Mouse (Mus musculus) gastrocnemius, adult 8-10 months (tissue): ENCODE results near the gene Dpysl5. TPM values are rescaled to one million over a fixed set of nuclear protein-coding genes. Genes with fewer than 3 reads are reported as not detected.
"Not testable (repeated sequence)": the region's sequence is repeated elsewhere in the genome, so short reads cannot be mapped to it uniquely, and the experiment has no call there.

Experiments used
- DNase-seq, 2 experiments: peaks; one replicate each; pipeline ENCODE4 v3.0.0; 2022; ENCODE audit warnings: low spot score in 2 of 2
- total RNA-seq, 4 experiments: library from RNA; stranded (reverse); gene quantifications; 2 replicates each; pipeline ENCODE4 v1.2.4; 2022

Gene Dpysl5
- total RNA-seq: 1 to 10 TPM in 3 of 4 experiments, under 1 TPM in 1; 0.97 to 1.6 (median 1.4) TPM

DNA sequence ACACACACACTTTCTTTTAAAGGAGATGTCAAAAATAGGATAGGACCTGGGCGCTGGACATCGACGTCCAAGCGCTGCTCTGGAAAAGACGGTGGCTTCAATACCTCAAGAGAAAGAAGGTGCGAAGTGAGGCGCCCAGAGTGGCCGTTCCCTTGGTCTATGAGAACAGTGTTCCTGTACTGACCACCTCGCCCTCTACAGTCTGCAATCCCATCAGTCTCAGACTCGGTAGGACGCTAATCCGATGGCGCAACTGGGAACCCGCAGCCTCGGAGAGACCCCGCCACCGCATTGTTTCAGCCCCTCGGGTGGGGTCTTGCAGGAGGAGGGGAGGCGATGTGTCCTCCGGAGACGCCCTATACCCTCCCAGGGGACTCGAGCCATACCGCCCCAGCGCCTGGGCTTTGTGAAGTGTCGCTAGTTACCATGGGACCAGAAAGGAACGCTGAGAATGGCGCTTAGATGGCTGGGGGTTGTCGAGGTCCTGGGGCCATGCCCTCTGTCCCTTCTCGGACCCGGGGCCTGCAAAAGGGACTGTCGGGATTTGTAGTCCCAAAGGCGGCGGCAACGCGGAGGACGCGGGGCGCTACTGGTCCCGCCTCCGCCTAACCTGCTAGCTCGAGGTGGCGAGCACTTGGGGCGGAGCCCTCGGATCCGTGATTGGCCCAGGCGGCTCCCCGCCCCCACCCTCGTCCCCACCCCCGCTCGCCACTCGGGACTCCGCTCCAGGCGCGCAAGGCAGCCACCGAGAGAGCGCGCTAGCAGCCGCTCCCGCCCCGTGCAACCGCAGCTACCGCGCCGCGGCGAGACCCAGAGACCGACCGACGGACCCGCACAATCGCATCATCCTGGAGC, at the start of gene Dpysl5:
TSS of gene Dpysl5 (plus strand) at position 418 of the 855 bp plus-strand sequence.
- DNase-seq: peak; percentile 64 to 83

DNA sequence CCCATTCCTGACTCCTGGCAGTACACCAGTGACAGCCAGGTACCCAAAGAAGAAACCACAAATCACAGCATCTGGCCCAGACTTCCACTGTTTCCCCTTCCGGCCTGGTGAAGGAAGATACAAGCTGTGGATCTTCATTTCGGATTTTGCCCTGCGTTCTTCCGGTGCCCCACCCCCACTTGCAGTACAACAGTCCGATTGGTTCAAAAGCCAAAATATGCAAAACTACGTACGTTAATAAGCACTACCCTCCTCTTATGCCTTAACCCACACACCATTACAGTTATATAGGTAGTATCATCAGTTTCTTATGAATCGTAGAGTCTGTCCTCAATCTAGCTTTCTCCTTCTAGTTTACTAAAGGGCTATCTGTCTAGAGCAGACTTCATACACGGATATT, 46.0 kb upstream of the Dpysl5 start:
- DNase-seq: no peak

DNA sequence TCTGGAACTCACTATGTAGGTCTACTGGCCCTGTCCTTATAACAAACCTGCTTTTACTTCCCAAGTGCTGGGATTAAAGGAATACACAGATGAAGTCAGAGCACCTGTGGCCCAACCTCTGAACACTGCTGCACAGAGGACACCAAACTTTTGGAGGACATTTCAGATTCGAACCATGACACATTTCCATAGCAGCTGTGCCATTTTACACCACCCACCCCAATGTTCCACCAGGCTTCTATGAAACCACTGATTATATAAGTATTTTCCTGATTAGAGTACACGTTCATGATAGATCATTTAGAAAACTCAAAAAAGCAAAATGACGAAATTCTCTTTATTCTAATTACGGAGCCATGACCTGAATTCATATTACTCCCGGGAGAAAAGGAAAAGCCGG, 45.4 kb upstream of the Dpysl5 start:
- no peak for DNase-seq

DNA sequence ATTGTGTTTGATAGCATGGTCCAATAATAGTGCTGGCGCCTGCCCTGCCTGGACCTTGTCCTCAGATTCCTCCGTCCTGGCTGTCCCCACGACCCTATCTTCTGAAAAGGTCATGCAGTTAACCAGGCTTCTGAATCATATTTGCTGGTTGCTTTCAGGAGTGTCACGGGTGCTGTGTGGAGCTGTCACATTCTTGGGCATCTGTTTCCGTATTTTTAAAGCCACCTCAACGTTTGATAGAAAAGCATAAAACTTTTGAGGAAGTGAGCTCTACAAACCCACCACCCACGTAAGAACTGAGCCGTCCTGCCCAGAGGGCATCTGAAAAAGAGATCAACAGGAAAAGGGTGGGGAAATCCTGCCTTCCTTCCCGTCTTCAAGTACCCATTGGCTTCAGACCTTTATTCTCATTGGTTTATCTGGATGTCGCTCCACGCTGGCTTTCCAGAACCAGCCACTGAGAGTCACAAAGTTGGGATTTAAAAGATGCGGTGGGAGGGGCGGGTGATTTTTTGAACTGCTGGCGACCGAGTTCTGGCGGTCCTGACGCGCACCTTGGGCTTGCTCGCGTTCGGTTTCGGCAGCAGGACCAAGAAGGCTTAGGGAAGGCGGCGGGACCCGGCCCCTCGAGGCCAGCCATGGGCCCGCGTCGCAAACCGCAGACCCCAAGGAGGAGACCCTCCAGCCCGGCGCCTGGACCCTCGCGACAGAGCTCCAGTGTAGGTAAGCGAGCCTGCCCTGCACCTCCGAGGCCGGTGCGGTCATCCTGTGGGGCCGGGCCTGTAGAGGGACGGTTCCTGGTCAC, 44.8 kb upstream of the Dpysl5 start, which contains the start of gene Cenpa:
TSS of gene Cenpa (plus strand) at position 387 of the 805 bp plus-strand sequence.
- peak; percentile 81 to 82 for DNase-seq

DNA sequence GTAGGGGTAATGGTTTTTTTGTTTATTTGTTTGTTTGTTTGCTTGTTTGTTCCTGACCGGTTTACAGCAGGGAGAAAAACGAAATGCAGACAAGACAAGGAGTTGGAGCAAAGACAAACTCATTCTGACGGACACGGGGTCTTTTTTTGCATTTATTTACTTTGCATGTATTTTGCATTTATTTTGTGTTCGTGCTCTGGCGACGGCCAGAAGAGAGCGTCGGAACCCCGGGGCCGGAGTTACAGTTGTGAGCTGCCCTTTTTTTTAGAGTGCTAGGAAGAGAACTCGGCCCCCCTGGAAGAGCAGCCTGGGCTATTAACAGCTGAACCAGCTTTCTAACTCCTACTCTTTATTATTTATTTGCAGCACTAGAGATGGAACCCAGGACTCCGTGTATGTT, 44.1 kb upstream of the Dpysl5 start:
- no peak for DNase-seq

DNA sequence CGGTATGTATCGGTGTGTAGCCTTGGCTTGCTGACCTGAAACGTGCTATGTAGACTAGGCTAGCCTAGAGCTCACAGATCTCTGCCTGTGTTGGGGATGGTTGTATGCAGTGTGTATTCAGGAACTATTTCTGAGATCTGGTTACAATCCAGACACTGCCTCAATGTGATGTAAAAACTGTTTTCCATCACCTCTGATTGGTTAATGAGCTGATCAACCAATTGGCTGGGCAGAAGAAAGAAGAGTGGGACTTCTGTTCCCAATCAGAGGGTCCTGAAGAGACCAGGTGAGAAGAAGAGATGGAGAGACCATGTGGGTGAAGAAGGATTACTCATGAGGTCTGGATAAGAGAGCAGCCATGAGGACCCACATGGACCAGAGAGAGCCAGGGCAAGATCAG, 43.7 kb upstream of the Dpysl5 start:
- DNase-seq: no peak

DNA sequence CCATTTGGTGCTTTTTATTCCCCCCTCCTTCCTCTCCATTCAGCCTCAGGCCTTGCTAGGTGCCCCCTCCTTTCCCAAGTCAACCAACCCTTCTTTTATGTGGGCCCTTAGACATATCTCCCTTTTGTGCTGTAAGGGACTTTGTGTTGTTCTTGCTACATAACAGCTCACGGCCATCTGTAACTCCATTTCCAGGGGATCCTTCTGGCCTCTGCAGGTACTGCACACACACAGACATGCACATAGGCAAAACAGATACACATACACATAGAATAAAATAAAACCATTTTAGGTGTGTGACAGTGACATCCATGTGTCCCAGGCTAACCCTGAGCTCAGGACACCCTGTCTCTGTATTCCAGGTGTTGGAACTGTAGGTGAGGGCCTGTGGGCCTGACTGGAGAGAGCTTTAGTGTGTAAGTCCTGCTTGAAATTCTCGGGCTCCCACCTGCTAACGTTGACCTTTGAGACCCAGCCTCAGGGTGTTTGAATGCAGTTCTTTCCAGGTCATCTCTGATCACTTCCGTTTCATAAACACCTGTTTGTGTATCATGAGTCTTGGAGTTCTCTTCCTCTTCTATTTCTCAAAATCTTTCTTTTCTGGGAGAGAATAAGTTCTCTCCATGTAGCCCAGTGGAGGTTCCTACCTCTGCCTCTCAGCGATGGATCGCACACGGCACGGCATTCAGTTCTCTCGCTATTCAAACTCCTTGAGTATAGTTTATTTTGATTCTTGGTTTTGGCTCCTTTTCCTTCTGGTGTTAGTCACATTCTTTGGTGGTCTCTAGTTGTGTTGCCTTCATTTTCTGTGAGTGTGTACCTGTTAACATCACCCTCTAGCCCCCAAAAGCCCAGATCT, 42.5 kb upstream of the Dpysl5 start:
- no peak for DNase-seq

DNA sequence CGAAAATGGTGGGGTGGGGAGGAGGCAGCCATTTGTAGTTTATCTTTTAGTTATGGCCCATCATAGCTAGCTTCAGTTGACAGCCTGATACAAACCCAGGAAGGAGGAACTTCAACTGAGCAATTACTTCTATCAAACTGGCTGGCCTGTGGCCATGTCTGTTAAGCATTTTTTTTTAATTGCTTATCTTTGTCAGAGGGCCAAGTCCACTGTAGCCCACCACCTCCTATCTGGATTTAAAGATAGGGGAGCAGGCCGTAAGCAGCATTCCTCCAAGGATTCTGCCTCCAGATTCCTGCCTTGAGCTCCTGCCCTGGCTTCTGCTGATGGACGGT, 41.9 kb upstream of the Dpysl5 start:
- no peak for DNase-seq

DNA sequence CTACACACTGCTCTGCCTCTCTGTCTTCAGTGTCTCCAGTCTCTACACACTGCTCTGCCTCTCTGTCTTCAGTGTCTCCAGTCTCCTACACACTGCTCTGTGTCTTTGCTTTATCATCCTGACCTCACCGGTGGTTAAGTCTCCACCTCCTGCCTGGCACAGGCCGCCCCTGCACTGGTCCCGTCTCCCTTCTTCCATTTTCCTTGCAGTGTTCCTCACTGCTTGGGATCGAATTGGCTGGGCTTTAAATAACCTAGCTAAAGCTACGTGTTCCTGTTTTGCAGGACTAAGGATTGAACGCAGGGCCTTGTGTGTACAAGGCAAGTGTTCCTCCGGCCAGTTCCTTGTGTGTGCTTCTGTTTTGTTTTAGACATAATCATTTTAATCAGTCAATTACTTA, 41.3 kb upstream of the Dpysl5 start:
- no peak for DNase-seq

DNA sequence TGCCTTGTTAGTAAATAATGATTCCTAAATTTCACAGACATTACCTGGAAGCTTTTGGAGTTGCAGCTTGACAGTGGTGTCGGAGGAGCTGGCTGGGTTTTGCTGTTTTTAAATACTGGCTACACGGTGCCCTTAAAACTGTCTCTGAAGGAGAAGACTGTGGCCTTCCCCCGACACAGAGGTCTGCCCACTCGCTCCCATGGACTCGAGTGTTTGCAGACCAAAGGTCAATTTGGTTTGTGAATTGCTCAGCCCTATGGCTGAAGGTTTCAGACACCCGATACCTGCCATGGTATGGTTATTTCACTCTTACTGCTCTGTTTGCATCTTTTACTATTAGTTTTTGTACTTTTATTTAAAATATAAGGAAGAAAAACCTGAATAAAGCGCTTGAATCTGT, 37.4 kb upstream of the Dpysl5 start:
- DNase-seq: no peak

DNA sequence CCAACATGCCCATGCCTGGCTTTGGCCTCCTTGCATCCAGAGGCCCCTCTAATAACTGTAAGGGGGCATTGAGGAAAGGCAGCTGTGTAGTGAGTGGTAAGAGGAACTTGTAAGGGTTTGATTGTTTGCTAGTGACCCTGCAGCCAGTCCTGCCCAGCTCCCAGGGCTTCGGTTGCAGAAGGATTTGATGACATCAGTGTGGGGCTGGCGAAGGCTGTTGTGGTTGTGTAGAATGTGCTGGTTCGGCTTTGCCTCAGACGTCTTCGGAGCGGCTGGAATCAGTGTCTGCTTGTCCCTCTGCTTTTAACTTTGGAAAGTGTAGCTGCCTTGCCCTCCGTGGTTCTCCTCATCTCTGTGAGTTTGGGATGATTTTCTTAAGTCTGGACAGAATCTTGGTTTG, 34.6 kb upstream of the Dpysl5 start:
- DNase-seq: no peak

DNA sequence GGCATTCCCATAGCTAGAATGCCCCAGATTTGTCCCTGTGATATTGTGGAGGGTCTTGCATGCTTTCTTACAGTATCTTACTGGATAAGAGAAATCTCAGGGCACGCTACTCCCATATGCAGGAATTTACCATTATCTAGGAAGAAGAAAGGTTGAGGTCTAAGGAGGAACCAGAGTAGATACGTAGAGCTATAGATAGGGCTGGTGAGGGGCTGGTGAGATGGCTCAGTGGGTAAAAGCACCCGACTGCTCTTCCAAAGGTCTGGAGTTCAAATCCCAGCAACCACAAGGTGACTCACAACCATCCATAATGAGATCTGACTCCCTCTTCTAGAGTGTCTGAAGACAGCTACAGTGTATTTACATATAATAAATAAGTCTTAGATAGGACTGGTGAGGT, 33.3 kb upstream of the Dpysl5 start:
- DNase-seq: not testable (repeated sequence)

DNA sequence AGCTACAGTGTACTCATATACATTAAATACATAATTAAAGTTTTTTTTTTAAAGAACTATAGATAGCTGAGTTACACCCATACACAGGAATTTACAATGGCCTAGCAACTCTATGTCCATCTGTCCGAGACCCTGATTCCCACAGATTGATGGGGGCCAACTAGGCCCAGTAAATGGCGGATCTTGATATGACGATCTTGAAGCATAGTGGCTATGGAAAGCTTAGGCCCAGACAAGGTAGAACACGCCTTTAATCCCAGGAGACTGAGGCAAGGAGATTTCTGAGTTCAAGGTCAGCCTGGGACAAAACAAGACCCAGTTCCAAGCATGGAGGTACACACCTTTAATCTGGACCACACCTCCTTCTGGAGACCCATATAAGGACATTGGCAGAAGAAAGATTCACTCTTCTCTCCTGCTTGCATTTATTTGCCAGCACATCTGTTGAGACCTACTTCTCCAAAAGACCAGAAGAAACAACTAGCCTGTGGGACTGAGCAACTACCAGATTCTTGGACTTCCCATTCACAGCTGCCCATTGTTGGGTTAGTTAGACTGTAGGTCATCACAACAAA, 32.6 kb upstream of the Dpysl5 start:
- DNase-seq: no peak

DNA sequence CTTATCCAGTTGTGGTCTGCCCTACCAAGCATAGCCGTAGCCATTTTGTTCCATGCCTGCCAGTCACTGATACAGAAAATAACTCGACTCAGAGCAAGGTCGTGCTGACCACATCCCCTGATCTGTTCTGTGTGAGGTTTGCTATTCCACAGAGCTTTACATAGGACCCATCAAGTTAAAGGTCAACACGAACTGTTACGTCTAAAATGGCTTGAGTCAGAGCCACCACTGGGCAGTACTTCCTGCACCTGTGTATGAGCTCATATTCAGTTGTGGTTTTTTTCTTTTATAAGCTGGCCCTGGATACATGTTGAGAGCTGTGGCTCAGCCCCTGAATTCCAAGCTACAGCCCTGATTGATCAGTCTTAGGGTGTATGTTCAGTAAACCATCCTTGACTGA, 31.8 kb upstream of the Dpysl5 start:
- no peak for DNase-seq

DNA sequence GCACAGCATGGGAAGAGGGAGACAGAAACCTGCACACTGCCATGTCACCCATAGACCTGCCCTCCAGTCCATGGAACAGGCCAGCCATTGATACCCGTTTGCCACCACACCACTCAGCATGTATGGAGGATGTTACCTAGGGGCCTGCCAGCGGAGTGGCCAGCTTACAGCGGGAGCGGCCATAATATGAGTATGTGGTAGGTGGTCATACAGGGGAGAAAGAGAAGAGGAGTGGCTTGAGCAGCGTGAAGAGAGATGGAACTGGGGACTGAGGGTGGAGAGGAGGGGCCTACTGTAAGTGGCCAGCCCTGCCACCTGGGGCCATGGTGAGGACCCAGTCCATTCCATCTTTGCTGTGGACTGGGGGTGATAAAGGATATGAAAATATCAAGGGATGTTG, 29.4 kb upstream of the Dpysl5 start:
- DNase-seq: no peak

DNA sequence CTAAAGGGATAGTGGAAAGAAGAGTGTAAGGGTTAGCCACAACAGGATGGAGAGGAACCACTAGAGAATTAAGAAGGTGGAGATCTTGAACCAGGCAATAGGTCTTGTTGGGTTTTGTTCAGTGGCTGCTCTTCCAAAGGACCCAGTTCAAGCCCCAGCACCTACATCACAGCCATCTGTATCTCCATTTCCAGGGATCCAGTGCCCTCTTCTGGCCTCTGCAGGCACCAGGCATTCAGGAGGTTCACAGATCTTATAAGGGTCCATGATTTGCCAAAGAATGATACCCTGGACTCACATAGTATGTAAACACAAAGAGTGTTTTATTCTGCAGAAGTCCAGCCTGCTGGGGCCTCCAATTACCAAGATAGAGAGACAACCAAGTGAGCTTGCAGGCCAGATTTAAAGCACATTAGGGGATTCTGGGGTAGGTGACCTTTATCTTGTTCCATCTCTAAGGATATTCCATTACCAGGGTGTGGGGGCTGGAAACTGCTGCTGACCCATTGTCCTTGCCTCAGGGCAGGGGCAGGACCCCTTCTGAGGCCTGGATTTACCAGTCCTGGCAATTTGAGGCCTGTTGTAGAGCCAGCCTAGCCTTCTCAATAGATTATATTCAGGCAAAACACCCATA, 28.3 kb upstream of the Dpysl5 start:
- DNase-seq: no peak

DNA sequence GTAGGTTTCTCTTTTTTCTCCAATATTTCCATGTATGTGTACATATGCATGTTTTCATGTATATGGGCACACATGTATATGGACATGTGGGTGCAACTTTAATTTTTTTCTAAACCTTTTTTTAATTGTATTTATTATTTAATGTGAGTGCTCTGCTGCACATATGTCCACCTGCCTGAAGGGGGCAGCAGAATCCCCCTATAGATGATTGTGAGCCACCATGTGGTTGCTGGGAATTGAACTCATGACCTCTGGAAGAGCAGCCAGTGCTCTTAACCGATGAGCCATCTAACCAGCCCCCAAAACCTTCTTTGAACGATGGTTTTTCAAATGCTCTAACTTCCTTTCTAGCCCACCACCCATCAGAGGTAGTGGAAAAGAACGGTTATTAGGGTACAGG, 27.4 kb upstream of the Dpysl5 start:
- no peak for DNase-seq

DNA sequence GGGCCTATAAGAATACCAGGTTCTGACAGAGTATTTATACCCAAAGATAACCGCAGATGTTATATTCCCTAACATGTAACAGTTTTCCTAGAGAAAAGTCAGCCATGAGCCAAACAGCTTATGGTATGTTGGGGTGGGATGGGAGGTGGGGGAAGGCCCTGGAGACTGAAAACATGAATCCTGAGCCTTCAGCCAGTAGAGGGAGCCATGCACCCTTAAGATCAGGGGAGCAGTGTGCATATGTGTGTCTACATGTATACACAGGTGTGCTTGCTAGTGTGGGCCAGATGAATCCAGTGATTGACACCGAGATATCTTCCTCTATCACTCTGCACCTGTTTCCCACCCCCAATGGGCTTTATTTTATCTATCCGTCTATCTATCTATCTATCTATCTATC, 24.6 kb upstream of the Dpysl5 start:
- no peak for DNase-seq

DNA sequence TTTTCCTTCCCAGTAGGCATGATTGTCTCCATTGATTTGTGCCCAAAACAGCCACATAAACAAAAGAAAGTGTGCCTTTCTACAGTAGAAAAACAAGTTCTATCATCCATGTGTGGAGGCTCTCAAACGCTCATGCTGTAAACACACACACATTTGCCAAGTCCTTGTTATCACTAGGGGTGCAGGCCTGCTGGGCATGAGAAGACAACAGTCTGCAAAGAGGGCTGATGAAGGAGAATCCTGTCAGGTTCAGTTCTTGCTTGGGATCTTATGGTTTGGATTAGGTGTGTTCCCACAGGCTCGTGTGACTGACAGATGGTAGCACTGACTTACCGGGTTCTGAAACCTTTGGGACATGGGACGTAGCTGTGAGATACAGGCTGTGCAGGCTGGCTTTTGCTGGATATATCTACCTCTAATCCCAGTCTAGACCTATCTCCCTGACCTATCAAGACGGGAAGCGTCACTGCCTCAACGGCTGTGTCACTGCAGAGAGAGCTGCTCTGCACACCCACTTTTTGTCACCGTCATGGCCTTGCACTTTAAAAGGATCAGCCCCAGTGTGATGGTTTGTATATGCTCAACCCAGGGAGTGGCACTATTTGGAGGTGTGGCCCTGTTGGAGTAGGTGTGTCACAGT, 10.9 kb upstream of the Dpysl5 start:
- no peak for DNase-seq

DNA sequence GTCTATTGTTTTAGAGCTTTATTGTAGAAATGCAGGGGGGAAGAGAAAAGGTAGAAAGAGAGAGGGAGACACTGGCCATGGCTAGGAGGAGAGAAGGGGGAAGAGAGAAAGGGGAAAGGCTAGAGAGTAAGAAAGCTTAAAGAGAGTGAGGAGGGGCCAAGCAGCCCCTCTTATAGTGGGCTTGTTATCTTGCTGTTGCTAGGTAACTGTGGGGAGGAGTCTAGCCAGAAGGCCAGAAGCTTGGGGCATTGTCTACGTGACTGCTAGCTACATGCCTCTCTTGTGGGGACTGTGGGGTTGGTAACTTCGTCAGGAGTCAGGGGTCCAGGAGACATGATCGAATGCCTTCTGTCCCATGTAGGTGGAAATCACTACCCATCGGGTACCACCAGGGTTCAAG, 10.0 kb upstream of the Dpysl5 start:
- DNase-seq: not testable (repeated sequence)
